Mouse (Mus musculus) gastrocnemius, postnatal 10 days (tissue): Measurements from ENCODE around the gene Spa17. TPM values are rescaled to one million over a fixed set of nuclear protein-coding genes. Genes with fewer than 3 reads are reported as not detected.
A peak's percentile ranks its signal among the peaks of the same experiment; 100 is the strongest.

Source experiments
- DNase-seq: peaks from one replicate; pipeline ENCODE4 v3.0.0; 2021; ENCODE audit warnings: mixed read lengths
- long read RNA-seq, 2 experiments: library from polyadenylated mRNA; stranded (forward); transcript quantifications; one replicate each; pipeline ENCODE4 v2.0.0; 2021
- total RNA-seq, 2 experiments: library from RNA; stranded (reverse); gene quantifications; 2 replicates each; pipeline ENCODE4 v1.2.3; 2021

Spa17 gene
- 1 to 10 TPM; 2.1 to 3.0 TPM for total RNA-seq
- long read RNA-seq, experiment 1, partial matches to known transcripts = 0 of 1 reads
- long read RNA-seq, experiment 1, other reads (novel, unspliced or antisense) = 1 of 1 reads
- long read RNA-seq, experiment 2, partial matches to known transcripts = 0 of 2 reads
- long read RNA-seq, experiment 2, other reads (novel, unspliced or antisense) = 0 of 2 reads

DNA sequence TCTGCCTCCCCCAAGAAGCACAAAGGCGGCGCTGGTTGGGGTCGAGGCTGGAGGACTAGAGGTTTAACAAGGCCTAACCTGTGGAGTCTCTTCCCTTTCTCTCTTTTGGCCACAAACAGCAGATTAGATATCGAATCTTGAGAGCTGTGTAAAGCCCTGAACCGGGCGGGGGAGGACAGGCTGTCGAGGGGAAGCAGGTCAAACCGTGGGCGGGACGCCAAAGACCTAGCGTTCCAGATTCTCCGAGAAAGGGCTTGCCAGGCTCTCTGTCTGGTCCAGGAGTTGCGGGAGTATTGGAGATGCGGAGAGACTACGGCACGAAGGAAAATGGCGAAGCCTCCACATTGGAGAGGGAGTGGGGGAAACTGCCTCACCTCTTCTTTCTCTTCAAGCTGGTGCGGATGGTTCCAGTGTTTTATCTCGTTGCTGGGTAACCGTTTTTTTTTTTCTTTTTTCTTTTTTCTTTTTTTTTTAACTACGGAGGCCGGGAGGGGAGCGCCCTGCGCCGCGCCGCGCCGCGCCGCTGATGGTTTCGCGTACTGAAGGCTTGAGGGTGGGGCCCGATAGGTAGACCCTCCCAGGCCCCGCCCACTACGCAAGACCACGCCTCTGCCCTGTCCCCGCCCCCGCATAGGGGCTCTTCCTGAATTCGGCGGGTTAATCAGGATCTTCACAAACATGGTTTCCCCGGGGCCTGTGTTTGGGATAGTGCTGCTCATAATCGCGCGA lies at the start of gene Spa17:
TSS of gene Spa17 (minus strand) at position 541 of the 729 bp plus-strand sequence.
- peak; percentile 85 for DNase-seq

DNA sequence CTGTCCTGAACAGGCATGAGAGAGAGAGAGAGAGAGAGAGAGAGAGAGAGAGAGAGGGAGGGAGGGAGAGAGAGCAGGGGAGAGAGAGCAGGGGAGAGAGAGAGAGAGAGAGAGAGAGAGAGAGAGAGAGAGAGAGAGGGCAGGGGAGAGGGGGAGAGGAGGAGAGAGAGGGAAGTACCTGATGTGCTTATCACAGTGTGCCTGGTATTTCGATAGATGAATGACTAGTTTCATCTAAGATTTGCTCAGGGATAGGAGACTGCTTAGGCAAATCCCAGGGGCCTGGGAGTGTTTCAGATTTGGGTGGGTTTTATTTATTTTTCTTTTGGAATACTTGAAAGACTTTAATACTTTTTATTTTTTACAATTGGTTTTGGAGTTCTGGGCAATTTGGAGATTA lies 49.7 kb upstream of the Spa17 start:
- no peak for DNase-seq

DNA sequence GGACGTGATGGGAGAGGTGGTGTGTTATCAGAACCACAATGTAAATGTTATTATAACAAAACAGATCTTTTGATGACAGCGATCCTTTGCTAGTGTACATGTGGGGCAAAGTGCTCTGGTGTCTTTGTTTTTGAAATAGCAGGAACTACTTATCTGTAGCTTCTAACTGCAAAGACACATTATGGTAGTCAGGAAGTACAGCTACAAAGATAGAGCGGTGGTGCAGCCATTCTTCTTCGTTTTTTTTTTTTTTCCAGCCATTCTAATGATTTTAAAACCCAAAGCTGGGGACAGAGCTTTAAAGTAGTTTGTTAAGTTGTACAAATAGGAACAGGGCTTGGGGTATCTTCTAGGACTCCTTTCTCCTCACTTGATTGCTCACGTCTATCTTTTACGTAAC lies 45.9 kb upstream of the Spa17 start:
- no peak for DNase-seq

DNA sequence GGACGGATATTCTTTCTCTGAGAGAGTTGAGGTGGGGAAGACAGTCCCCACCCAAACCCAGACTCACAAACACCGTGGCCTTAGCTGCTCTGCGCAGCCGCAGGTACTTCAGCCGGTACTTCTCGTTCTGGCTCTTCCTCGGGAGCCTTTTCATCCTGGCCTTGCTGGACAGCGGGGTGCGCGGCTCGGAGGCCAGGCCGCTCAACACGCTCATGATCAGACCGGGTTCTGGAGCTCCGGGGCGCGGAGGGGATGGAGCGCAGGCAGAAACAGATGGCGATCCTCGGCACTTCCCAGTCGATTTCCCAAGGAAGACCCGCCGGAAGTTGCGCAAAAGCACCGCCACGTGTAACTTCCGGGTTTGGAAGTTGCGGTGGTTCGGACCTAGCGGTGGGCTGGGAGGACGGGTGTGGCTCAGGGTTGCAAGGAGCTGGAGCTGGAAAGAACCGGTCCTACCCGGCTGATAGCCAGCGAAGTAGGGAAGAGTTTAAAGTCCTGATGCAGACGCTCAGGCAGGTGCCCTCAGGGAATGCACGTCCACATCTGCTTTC lies 43.5 kb upstream of the Spa17 start, which contains the start of gene Tbrg1:
TSS of gene Tbrg1 (minus strand) at position 382 of the 551 bp plus-strand sequence.
- DNase-seq = peak; percentile 78

DNA sequence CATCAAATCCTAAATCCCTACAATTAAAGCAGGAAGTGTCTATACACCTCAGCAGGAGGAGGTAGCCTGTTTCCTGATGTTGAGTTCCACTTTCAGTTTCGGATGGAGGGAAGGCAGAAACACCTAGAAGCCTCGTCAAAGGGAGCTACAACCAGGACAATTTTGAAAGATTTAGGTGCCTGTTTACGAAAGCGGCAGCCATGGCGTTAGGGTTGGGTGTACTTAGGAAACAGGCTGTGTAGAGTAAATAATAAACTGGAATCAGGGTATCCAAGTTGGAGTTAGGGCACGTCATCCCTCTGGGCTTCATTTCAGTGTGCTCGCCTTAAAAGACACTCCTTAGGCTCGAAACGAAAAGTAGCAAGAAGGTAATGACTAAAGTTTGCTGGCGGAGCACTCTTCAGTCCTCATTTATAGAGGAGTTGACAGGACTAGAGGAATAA lies 42.9 kb upstream of the Spa17 start:
- no peak for DNase-seq

DNA sequence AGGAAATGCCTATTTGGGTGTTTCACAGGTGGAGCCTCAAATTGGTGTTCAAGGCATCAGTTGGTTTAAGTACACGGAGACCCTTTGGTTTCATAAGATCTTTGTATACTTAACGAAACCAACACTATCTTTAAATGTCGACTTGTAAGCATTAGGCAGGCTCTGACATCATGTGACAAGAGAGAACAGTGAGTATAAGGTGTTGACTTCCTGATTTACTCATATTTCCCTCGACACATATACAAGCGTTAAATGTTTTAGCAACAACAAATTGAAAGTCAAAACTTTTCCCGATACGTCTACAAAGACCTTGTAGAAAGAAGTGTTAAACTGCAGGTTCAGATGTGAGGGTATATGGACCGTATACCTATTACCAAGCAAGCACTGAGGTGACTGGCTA lies 42.4 kb upstream of the Spa17 start:
- DNase-seq = no peak

DNA sequence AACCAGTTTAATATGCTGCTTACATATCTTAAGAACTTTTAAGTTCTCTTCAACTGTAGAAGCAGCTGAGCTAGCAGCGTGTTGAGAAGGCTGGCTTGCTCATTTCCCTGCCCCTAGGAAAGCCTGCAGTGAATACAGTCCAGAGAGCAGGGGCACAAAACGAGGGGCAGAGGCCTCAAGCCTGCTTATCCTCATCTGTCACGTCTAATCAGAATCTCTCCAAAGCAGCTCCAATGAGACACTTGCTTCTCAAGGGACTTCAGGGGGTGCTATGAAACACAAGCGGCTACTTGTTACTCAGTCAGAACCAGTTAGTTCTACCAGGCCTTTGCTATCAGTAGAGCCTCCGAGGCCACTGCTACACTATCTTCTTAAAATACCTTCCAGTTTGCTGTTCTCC lies 40.3 kb upstream of the Spa17 start:
- no peak for DNase-seq

DNA sequence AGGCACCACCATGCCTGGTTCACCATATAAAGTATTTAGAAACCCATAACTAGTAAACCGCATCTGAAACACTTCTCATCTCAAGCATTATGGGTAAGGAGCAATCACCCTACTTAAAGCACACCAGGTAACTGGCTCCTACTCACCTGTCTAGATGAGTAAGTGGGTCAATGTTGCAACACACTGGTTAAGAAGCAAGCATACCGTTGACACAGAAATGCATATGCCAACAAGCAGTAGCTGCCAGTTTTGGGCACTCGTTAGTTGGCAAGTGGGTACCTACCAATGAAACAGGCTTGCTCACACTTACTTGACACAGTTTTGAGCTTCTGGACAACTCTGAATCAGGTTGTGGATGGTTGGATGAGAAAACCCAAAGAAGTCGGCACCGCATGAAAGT lies 37.1 kb upstream of the Spa17 start:
- no peak for DNase-seq

DNA sequence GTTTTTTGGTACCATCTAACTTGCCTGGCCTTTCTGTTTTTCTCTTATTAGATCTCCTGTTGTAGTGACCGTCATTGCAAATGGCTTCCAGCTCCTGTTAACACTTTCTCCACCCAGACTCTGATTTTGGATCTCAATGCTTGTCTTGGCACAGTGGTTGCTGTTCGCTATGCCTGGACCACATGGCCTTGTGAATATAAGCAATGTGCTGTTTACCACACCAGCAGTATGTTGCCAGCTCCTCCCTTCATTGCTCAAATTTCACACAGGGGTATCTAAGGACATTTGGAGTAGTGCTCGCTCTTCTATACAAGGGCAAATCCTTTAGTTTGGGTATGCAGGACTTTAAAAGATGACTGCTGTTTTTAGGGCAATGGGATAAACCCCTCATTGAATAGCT lies 32.7 kb upstream of the Spa17 start:
- no peak for DNase-seq

DNA sequence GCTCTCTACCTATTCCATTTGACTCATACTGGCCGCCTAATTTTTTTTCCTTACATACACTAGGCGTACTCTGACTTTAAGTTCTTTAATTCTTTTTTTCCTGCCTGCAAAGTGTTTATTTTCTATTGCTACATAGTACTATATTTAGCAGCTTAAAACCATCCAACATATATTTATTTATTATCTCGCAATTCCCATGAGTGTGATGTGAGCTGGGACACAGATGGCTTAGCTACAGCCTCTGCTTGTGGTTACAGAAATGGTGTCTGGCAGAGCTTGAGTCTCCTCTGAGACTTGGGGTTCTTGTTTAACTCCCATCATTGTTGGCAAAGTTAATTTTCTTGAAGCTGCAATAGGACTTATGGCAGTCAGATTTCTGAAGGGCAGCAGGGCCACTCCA lies 25.2 kb upstream of the Spa17 start:
- no peak for DNase-seq

DNA sequence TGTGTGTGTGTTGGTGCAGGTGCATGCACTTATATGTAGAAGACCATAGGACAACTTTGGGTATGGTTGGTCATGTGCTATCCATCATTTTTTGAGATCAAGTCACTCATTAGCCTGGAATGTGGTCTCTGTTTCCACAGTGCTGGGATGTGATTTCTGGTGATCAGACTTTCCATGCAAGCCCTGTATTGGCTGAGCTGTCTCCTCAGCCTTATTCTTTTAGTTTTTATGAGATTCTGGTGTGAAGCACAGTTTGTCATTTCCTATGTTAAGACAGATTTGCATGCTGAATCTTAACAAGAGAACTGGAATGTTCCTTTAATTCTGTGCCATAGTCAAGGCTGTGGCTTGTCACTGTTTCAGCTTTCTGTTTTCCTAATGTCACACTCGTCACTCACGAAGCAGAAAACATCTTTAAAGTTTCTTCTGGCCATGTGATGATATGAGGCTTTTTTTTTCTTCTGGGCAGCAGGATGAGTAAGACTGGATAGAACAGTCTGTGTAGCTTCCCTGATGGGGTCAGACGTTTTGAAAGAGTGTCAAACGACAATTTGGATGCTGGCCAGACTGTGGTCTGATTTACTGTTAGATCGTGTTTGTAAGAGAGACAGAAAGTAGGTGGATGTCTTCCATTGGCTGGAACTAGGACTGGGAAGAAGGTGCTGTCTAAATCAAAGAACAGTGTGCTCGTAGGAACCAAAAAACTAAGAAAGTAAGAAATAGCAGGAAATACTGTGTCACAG lies 23.4 kb upstream of the Spa17 start:
- no peak for DNase-seq

DNA sequence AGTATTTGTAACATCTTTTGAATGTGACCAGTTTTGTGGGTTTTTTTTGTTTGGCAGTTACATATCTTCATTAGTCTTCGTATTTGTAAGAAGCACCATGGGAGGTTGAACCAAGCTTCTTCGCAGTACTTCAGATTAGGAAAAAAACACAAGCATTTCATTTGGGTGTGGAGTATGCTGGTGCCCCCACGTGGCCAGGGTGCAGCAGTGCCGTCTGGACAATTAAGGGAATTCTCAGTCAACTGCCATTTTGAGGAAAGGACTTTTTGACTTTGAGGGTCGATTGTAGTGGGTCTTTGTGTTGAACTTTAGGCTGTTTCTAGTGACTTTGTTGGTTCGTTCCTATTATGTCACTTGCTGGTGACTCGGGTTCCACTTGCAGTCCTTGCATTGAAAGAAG lies 22.8 kb upstream of the Spa17 start:
- DNase-seq = peak; percentile 47

DNA sequence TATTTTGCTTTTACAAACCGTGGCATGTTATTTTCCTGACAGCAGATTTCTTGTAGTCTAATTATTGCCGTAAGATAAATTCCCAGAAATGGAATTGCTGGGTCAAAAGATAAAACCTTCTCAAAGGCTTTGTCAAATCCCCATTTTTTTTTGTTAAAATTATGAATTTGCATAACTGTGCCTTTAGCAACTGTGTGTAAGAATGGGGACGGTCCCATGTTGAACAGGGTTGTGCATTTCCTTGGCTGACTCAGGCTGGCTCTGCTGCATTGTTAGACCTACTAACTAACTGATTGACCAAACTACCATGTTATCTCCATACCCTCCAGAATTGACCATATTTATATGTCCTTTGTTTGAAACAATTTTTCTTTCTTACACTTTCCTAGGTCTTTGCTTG lies 20.7 kb upstream of the Spa17 start:
- no peak for DNase-seq

DNA sequence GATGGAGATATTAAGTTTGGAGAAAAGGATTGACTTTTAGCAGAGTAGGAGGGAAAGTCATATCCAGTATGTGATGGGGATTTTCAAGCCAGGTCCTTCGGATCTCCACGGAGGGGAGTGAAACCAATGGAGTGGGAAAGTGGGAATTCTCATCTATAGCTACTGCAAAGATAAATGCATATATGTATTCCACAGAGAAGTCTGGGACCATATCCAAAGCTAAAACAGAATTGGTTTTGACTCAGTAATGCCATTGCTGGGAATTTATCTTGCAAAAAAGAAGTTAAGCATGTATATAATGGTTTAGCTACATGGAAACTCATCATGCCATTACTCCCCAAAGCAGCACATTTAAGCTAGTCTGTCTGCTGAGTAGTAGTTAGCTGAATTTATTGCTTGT lies 18.8 kb upstream of the Spa17 start:
- no peak for DNase-seq

DNA sequence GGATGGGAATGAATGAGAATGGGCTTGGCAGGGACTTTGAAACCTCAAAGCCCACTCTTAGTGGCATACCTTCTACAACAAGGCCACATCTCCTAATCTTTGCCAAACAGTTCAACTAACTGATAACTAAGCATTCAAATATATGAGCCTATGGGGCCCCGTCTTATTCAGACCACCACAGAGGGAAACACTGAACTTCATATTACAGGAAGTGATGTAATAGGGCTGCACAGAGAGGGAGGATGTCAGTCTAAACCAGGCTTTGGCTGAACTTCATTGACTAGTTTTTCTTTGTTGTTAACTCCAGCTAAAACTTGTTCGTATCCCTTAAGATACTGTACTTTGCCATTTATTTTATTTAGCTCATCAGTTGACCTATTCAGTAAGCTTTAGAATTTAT lies 16.4 kb upstream of the Spa17 start:
- DNase-seq = no peak

DNA sequence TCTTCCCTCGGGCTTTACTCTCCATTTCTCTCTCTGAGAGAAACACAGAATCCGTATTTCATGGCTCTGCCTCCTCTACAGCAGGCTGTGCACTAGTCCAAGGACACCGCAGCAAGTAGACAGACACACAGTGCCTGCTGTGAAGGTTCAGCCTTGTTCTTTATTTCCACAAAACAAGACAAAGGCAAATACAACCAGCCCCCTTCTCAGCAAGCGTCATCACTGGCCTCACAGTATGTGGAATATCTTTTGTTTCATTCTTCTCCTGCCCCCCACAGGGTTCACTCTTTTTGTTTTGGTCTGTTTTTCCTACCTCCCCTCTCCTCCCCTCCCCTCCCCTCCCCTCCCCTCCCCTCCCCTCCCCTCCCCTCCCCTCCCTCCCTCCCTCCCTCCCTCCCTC lies 15.1 kb upstream of the Spa17 start:
- DNase-seq = no peak

DNA sequence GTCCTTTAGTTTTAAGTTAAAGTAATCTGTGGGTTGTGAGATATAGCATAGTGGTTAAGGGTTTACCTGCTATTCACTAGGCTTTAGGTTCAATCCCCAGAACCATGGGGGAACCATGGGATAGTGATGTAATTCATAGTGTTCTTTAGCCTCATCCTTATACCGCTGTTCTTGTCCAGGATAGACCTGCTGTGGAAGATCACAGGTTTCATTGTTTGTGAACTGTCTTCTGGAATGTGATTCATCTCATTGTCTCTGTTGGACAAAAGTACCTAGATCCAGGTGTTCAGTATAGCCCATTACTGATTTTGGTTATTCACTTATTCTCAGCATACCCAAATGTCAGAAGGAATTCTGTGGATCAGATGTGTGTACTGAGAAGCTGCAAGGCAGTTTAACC lies 13.7 kb upstream of the Spa17 start:
- DNase-seq = no peak

DNA sequence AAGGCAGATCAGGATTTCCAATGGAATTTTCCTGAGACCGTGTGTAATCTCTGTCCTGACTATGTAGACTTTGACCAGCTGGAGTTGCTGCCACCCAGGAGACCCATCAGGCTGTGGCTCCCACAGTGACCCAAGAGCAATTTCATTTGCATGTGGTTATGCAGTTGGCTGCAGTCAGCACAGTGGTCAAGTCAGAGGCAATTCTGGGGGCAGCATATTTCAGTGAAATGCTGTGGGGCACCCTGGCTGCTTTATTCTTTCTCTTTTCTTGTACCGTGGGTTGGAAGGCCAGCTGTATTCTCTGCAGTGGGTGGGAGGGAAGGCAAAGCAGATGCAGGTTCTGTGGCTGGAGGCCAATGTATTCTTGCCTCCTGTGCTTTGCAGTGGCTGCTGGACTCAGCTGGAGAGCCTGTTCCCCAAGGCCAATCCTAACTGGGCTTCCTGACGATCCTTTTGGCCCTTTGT lies 12.6 kb upstream of the Spa17 start:
- DNase-seq = peak; percentile 17

DNA sequence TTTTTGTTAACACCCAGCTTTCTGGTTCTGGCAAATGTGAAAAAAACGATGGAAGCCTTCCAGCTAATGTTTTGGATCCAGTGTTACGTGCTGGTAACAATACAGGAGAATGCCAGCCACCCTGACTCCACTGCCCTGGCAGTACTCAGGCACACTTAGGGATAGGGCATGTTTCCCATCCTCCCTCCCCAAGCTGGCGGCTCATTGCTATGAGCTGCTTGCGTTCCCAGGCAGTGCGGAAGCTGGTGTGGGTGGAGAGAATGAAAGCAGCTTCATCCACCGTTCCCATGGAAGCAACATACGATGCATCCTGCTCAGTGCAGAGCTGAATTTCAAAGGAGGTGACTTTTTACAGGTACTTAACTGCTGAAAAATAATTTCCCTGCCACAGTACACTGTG lies 12.1 kb upstream of the Spa17 start:
- DNase-seq = no peak

DNA sequence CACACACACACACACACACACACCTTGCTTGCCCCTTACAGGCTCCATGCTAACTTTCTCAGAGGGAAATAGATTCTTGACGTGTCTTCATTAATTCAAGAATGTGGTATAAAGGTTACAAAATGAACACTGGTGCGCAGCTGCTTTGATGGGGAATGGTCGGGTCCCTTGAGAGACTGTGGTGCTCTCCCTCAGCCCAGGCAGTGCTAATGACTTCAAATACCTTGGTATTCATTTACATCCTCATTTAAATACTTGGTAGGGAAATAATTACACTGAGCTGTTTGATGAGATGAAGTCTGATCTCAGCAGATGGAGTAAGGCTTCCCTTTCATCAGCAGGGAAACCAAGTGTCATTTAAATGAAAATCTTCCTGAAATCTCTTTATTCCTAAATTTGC lies 11.6 kb upstream of the Spa17 start:
- DNase-seq = no peak

DNA sequence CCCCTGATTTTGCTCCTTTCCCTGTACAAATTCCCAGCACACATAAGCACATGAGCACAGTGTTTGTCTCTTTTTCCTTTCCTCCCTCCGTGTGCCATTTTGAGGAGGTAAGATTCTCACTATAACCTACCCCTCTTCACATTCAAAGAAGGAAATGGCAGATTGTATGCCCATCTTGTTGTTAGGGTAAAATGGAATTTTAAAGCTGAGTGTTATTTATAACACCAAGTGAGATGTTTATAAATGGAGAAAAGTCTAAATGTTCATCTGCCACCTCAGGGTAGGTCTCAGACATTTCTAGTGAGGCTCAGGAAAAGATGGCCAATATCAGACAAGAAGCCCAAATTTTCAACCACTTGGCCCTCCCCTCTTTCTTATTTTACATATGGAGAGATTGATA lies 11.0 kb upstream of the Spa17 start:
- DNase-seq = no peak

DNA sequence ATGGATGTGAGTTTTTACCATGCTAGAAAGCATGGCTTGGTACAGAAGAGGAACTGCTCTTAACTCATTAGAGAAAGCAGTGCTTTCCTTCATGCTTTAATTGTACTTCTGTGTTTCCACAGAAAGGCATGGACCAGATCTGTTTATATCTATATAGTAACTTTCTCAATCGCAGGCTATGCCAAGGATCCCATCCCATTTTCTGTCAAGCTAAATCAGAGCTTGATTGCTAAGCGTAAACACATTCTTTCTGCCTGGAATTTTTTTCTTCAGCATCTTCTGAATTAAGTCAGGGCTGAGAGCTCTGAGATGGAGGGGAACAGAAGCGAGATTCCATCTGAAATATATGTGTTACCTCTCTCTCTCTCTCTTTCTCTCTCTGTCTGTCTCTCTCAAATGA lies 10.5 kb upstream of the Spa17 start:
- no peak for DNase-seq

DNA sequence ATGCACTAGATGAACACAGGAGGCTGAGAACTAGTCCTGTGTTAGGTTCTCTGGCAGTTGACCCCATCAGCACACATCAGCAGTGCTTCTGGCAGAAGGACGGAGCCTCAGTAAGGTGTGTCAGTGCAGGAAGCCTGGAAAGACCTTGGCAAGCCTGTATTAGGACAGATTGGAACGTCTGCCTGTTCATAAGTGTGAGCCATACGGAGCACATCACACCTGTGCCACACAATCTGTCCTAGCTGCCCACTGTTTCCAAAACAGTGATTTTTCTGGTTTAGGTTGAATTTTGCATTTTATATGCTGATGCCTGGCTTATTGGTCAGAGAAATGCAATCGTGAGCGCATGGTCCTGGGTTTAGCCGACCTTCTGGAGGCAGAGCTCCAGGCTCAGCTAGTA lies 7.8 kb upstream of the Spa17 start:
- no peak for DNase-seq
